Mouse (Mus musculus): ENCODE results near the gene Tbc1d9.

DNA sequence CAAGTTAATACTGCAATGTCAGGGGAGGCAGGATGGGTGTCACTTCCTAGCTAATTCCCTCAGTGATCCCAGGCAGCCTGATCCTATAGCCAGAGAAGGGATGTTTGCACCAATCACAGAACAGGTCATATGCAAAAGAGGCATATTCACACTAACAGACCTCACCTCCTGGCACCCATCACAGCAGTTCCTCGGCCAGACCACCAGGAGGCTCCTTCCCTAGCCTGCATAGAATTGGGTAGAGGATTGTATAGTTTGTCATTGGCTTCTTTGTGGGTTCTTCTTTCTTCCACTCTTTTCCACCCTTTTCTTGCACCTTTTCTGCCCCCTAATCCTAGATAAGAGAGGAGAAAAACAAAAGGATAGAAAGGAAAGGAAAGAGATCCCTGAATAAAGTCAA lies 135.0 kb downstream of the Tbc1d9 start:
- TF ChIP-seq POLR2A (IDR thresholded peaks at IDR 0.05; ENCODE audit: borderline replicate concordance, insufficient read depth, low read length) (no peak), CTCF (IDR thresholded peaks at IDR 0.05; ENCODE audit: borderline replicate concordance, insufficient read depth, low read depth, low read length) (no peak)

All from cerebellum, adult 2 months (tissue).